Mouse (Mus musculus) neural tube, embryonic 14.5 days (tissue): ENCODE measurements at regions not wholly inside any gene's neighbourhood (a gene's known extent, or its start where the extent isn't known, plus 50 kb on each side); places are given as distances from the start of the nearest gene placed in this dataset.

Experiments used
- ATAC-seq: fragments of 200-750 bp; cut with Nextera tagmentation; 2 replicates; pipeline ENCODE4 v1.8.0; 2017; ENCODE audit warnings: low read depth, mild to moderate bottlenecking, moderate TSS enrichment, moderate library complexity
- H3K27ac ChIP-seq: fragments of 300-500 bp; sonication (generic); 2 replicates; pipeline ENCODE4 v1.5.1; 2014; ENCODE audit warnings: low read depth, mild to moderate bottlenecking, control low read depth, low read length, moderate library complexity, mixed read lengths
- H3K27me3 ChIP-seq: fragments of 300-500 bp; sonication (generic); 2 replicates; pipeline ENCODE4 v1.6.1; 2014; ENCODE audit warnings: low read length; ENCODE audit not compliant: control insufficient read depth, insufficient read depth
- H3K36me3 ChIP-seq: fragments of 300-500 bp; sonication (generic); 2 replicates; pipeline ENCODE4 v1.6.1; 2014; ENCODE audit warnings: low read length, mixed read lengths; ENCODE audit not compliant: control insufficient read depth, insufficient read depth
- H3K4me1 ChIP-seq: fragments of 300-500 bp; sonication (generic); 2 replicates; pipeline ENCODE4 v1.6.1; 2014; ENCODE audit warnings: low read length; ENCODE audit not compliant: control insufficient read depth, insufficient read depth
- H3K4me2 ChIP-seq: fragments of 300-500 bp; sonication (generic); 2 replicates; pipeline ENCODE4 v1.6.1; 2014; ENCODE audit warnings: mild to moderate bottlenecking, low read depth, low read length, control low read depth
- H3K4me3 ChIP-seq: fragments of 300-500 bp; sonication (generic); 2 replicates; pipeline ENCODE4 v1.5.1; 2014; ENCODE audit warnings: low read depth, low read length, control low read depth, mixed read lengths
- H3K9ac ChIP-seq: fragments of 300-500 bp; sonication (generic); replicated peaks from 2 replicates; pipeline ENCODE4 v1.6.1; 2014; ENCODE audit warnings: low read depth, mild to moderate bottlenecking, control low read depth, low read length, mixed read lengths
- H3K9me3 ChIP-seq: fragments of 300-500 bp; sonication (generic); 2 replicates; pipeline ENCODE4 v1.6.1; 2016; ENCODE audit warnings: low read length; ENCODE audit not compliant: control insufficient read depth
- WGBS: fragments of 180-500 bp; shearing (Covaris S2); extraction: QIAGEN DNeasy Blood & Tissue Kit; methylation state at CpG from one replicate; pipeline ENCODE4 v1.1.7; 2014; 5-methylcytosine and 5-hydroxymethylcytosine counted together

- Histone ChIP-seq H3K27ac (no peak overlapping the region), H3K9ac (no peak overlapping the region), H3K27me3 (no peaks in the 10 kb centered on the region), H3K4me2 (no peak overlapping the region), H3K36me3 (no peaks in the 10 kb centered on the region), H3K4me3 (no peak overlapping the region), H3K9me3 (no peaks in the 10 kb centered on the region), H3K4me1 (no peaks in the 10 kb centered on the region)
- ATAC-seq, result no peak
- WGBS, result 58% methylated on average over 3 of the region's 3 CpGs
Observed at GRCm38 (mm10) chr2:8115891-8116290, 606.5 kb upstream of the Celf2 start.

GRCm38 (mm10) chr2:8112361-8113073 is 603.2 kb upstream of the Celf2 start:
- Histone ChIP-seq H3K9me3 (no peaks in the 10 kb centered on the region), H3K27ac (no peak overlapping the region), H3K9ac (no peak overlapping the region), H3K4me2 (no peak overlapping the region), H3K36me3 (no peaks in the 10 kb centered on the region), H3K4me1 (no peaks in the 10 kb centered on the region), H3K27me3 (no peaks in the 10 kb centered on the region), H3K4me3 (no peak overlapping the region)
- peak; percentile 46; the same call in 1 of the 2 replicates for ATAC-seq
- 72% methylated on average over 1 of the region's 1 CpGs for WGBS

DNA sequence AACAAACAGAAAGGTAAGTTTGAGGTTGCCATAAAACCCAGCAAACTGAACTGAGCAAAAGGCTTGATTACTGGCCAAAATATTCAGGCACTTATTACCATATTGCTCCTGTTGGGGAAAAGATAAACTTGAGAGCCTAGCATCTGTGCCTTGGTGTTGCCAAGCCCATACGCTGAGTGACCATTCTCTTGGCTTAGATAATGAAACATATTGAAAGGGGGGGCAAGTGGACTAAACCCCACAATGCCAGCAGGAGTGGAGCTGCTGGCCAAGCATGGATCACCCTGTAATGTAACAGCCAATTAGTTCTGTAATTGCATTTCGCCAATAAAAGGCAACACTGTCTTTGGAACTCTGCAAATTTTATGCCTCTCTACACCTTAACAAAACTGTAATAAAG is 584.8 kb upstream of the Celf2 start:
- 76% methylated on average over 2 of the region's 2 CpGs for WGBS
- no peaks in the 10 kb centered on the region for H3K36me3 ChIP-seq
- no peaks in the 10 kb centered on the region for H3K27me3 ChIP-seq
- ATAC-seq, result no peak
- H3K4me3 ChIP-seq, result no peak overlapping the region
- no peak overlapping the region for H3K27ac ChIP-seq
- H3K9me3 ChIP-seq, result no peaks in the 10 kb centered on the region
- H3K4me1 ChIP-seq, result no peaks in the 10 kb centered on the region
- no peak overlapping the region for H3K9ac ChIP-seq
- no peak overlapping the region for H3K4me2 ChIP-seq

GRCm38 (mm10) chr2:8067901-8068300 is 558.5 kb upstream of the Celf2 start:
- WGBS, result 64% methylated on average over 1 of the region's 1 CpGs
- Histone ChIP-seq H3K27me3 (no peaks in the 10 kb centered on the region), H3K9me3 (no peaks in the 10 kb centered on the region), H3K36me3 (no peaks in the 10 kb centered on the region), H3K27ac (no peak overlapping the region), H3K4me1 (no peaks in the 10 kb centered on the region), H3K4me3 (no peak overlapping the region), H3K9ac (no peak overlapping the region), H3K4me2 (no peak overlapping the region)
- ATAC-seq, result no peak

DNA sequence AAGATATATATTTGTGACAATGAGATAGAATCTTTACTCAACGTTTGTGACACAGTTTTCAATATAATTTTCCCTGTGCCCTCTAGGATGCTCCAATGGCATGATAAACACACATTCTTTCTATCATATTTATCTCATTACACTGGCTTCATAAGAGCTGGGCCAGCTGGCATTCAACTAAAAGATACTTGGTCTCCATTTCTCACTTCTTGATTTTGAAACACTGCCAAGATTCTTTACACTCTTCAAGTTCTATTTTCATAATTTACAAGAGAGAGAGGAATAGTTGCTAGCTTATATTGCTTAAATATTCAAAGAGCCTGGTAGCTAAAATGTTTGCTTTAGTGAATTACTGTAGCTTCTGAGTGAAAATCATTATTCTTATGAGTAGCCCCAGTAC is 552.3 kb upstream of the Celf2 start:
- ATAC-seq, result no peak
- H3K27me3 ChIP-seq, result no peaks in the 10 kb centered on the region
- no peaks in the 10 kb centered on the region for H3K36me3 ChIP-seq
- no peaks in the 10 kb centered on the region for H3K4me1 ChIP-seq
- no peak overlapping the region for H3K4me3 ChIP-seq
- H3K9me3 ChIP-seq, result no peaks in the 10 kb centered on the region
- H3K9ac ChIP-seq, result no peak overlapping the region
- WGBS, result 60% methylated on average over 1 of the region's 1 CpGs
- H3K27ac ChIP-seq, result no peak overlapping the region
- H3K4me2 ChIP-seq, result no peak overlapping the region

GRCm38 (mm10) chr2:8029212-8029611 is 519.8 kb upstream of the Celf2 start:
- Histone ChIP-seq H3K9ac (no peak overlapping the region), H3K27me3 (no peaks in the 10 kb centered on the region), H3K9me3 (no peaks in the 10 kb centered on the region), H3K36me3 (no peaks in the 10 kb centered on the region), H3K27ac (no peak overlapping the region), H3K4me3 (no peak overlapping the region), H3K4me1 (no peaks in the 10 kb centered on the region), H3K4me2 (no peak overlapping the region)
- 32% methylated on average over 4 of the region's 4 CpGs for WGBS
- no peak for ATAC-seq

- Histone ChIP-seq H3K4me3 (no peak overlapping the region), H3K9me3 (no peaks in the 10 kb centered on the region), H3K27me3 (no peaks in the 10 kb centered on the region), H3K36me3 (no peaks in the 10 kb centered on the region), H3K4me2 (no peak overlapping the region), H3K27ac (no peak overlapping the region), H3K9ac (no peak overlapping the region), H3K4me1 (no peaks in the 10 kb centered on the region)
- ATAC-seq, result no peak
Observed at GRCm38 (mm10) chr2:8027571-8027970, 518.2 kb upstream of the Celf2 start.

GRCm38 (mm10) chr2:8026648-8027047 is 517.3 kb upstream of the Celf2 start:
- Histone ChIP-seq H3K4me2 (no peak overlapping the region), H3K27me3 (no peaks in the 10 kb centered on the region), H3K36me3 (no peaks in the 10 kb centered on the region), H3K4me1 (no peaks in the 10 kb centered on the region), H3K27ac (no peak overlapping the region), H3K9ac (no peak overlapping the region), H3K4me3 (no peak overlapping the region), H3K9me3 (no peaks in the 10 kb centered on the region)
- WGBS, result 91% methylated on average over 10 of the region's 10 CpGs
- no peak for ATAC-seq

- no peaks in the 10 kb centered on the region for H3K27me3 ChIP-seq
- no peaks in the 10 kb centered on the region for H3K36me3 ChIP-seq
- ATAC-seq, result no peak
- no peaks in the 10 kb centered on the region for H3K9me3 ChIP-seq
- H3K4me1 ChIP-seq, result no peaks in the 10 kb centered on the region
- H3K4me3 ChIP-seq, result no peak overlapping the region
- H3K4me2 ChIP-seq, result no peak overlapping the region
- H3K27ac ChIP-seq, result no peak overlapping the region
- no peak overlapping the region for H3K9ac ChIP-seq
- 88% methylated on average over 3 of the region's 3 CpGs for WGBS
Observed at GRCm38 (mm10) chr2:8022651-8023050, 513.3 kb upstream of the Celf2 start.
